Comparison of ENCODE assay signal across 8 mouse cellular contexts in genomic region chr11:19013141-19014112, GRCm38 (mm10). TPM values are rescaled to one million over a fixed set of nuclear protein-coding genes. Genes with fewer than 3 reads are reported as not detected.
A peak's percentile ranks its signal among the peaks of the same experiment; 100 is the strongest.
DNase-seq lines count a peak whose midpoint lies in the region; ATAC-seq lines count a peak whose summit lies in the region.

No protein-coding gene starts in this region.

- H3K4me1 ChIP-seq in heart, embryonic 13.5 days: peaks cover 53% of the 10 kb centered on the region
- peaks cover 34% of the 10 kb centered on the region for H3K4me1 ChIP-seq in limb, embryonic 12.5 days (replicated peaks)
- H3K4me1 ChIP-seq in neural tube, embryonic 12.5 days: peaks cover 46% of the 10 kb centered on the region

- DNase-seq in gastrocnemius, adult 18-20 months (ENCODE audit: low spot score): peak; percentile 12
- no peak for DNase-seq in gastrocnemius, postnatal 36 days
- DNase-seq in cerebellum, postnatal 10 days: peak; percentile 64 to 76
- DNase-seq in right cerebral cortex, adult 18-20 months: no peak

- peak overlapping the region; percentile 100 for H3K27ac ChIP-seq in heart, embryonic 13.5 days (replicated peaks)
- peak overlapping the region; percentile 41; the same call in 1 of the 2 replicates for H3K27ac ChIP-seq in limb, embryonic 12.5 days
- H3K27ac ChIP-seq in neural tube, embryonic 12.5 days: peak overlapping the region; percentile 90

- WGBS in heart, embryonic 13.5 days: 6% methylated on average over 25 of the region's 25 CpGs
- 5% methylated on average over 25 of the region's 25 CpGs for WGBS in limb, embryonic 12.5 days
- WGBS in neural tube, embryonic 12.5 days: 3% methylated on average over 25 of the region's 25 CpGs

- intact Hi-C loops in gastrocnemius, postnatal 36 days (cut with DNase I): no loop called here

- H3K27me3 ChIP-seq in heart, embryonic 13.5 days (replicated peaks): no peaks in the 10 kb centered on the region
- peaks cover 81% of the 10 kb centered on the region for H3K27me3 ChIP-seq in limb, embryonic 12.5 days
- H3K27me3 ChIP-seq in neural tube, embryonic 12.5 days (replicated peaks): no peaks in the 10 kb centered on the region

- H3K36me3 ChIP-seq in heart, embryonic 13.5 days: peaks cover 45% of the 10 kb centered on the region
- H3K36me3 ChIP-seq in limb, embryonic 12.5 days: no peaks in the 10 kb centered on the region
- peaks cover 17% of the 10 kb centered on the region; the same call in 1 of the 2 replicates for H3K36me3 ChIP-seq in neural tube, embryonic 12.5 days

- peak overlapping the region; percentile 100 for H3K9ac ChIP-seq in heart, embryonic 13.5 days
- peak overlapping the region; percentile 44 for H3K9ac ChIP-seq in limb, embryonic 12.5 days (replicated peaks)
- H3K9ac ChIP-seq in neural tube, embryonic 12.5 days: peak overlapping the region; percentile 100

- H3K4me3 ChIP-seq in heart, embryonic 13.5 days: peak overlapping the region; percentile 84
- H3K4me3 ChIP-seq in limb, embryonic 12.5 days (replicated peaks): peak overlapping the region; percentile 57
- H3K4me3 ChIP-seq in neural tube, embryonic 12.5 days: peak overlapping the region; percentile 77

- ATAC-seq in heart, embryonic 13.5 days (ENCODE audit: extremely low read depth, insufficient number of reproducible peaks, low FRiP score, low TSS enrichment): no peak
- ATAC-seq in limb, embryonic 12.5 days (ENCODE audit: insufficient number of reproducible peaks, insufficient read depth, low FRiP score, low TSS enrichment, low read depth): no peak
- peak; percentile 71 for ATAC-seq in neural tube, embryonic 12.5 days (ENCODE audit: low FRiP score, low read depth)
- ATAC-seq in activated CD4-positive, CD25-positive, alpha-beta regulatory T cell, adult 4 months: no peak

- peak overlapping the region; percentile 70 for H3K4me2 ChIP-seq in heart, embryonic 13.5 days
- peak overlapping the region; percentile 82 for H3K4me2 ChIP-seq in limb, embryonic 12.5 days
- H3K4me2 ChIP-seq in neural tube, embryonic 12.5 days (replicated peaks): peak overlapping the region; percentile 92

- H3K9me3 ChIP-seq in heart, embryonic 13.5 days: no peaks in the 10 kb centered on the region
- H3K9me3 ChIP-seq in limb, embryonic 12.5 days: no peaks in the 10 kb centered on the region
- no peaks in the 10 kb centered on the region for H3K9me3 ChIP-seq in neural tube, embryonic 12.5 days

RNA-seq across cellular contexts. Expression of gene Meis1, which starts 5.4 kb away (rescaled TPM):
- 1 to 10 TPM; 3.6 to 4.0 TPM for total RNA-seq in gastrocnemius, adult 18-20 months (2021)
- total RNA-seq in gastrocnemius, postnatal 36 days (2021): 1 to 10 TPM; 2.8 to 4.0 TPM
- 65.4 and 68.5 TPM in 2 replicates for polyA plus RNA-seq in heart, embryonic 13.5 days (2015; fragmentation: Nextera tagmentation; extraction: Ambion mirVana)
- 32.4 and 35.1 TPM in 2 replicates for polyA plus RNA-seq in limb, embryonic 12.5 days (2016; fragmentation: Nextera tagmentation; extraction: Ambion mirVana)
- polyA plus RNA-seq in neural tube, embryonic 12.5 days (2016; fragmentation: Nextera tagmentation; extraction: Ambion mirVana): 188 and 191 TPM in 2 replicates
- polyA plus RNA-seq in activated CD4-positive, CD25-positive, alpha-beta regulatory T cell, adult 4 months (2017; shearing (Covaris generic)): under 1 TPM in 1 of 2 experiments, not detected in 1; 0.33 TPM

Comparison
In these comparisons a context has a peak if more than half of its experiments do, and no peak if none do; other contexts are left out.
1. DNase-seq: peak in gastrocnemius, adult 18-20 months (single experiment) and cerebellum, postnatal 10 days (2 of 2); none in gastrocnemius, postnatal 36 days (0 of 2) and right cerebral cortex, adult 18-20 months (single experiment).
2. H3K27ac ChIP-seq: peak in every context shown above with its lines; median percentile 100 in heart, embryonic 13.5 days; 90 in neural tube, embryonic 12.5 days; 41 in limb, embryonic 12.5 days.
3. H3K9ac ChIP-seq: peak in every context shown above with its lines; median percentile 100 in heart, embryonic 13.5 days; 100 in neural tube, embryonic 12.5 days; 44 in limb, embryonic 12.5 days.
4. RNA of gene Meis1, which starts 5.4 kb away (polyA plus RNA-seq): 188 to 191 TPM in neural tube, embryonic 12.5 days, 65.4 to 68.5 TPM in heart, embryonic 13.5 days and 32.4 to 35.1 TPM in limb, embryonic 12.5 days; 0.33 TPM in activated CD4-positive, CD25-positive, alpha-beta regulatory T cell, adult 4 months; every median in the first group is over 10 times any median in the second.
5. Peak in every context shown above with its lines, with median percentiles within 50 percentile points of each other: H3K4me2 ChIP-seq and H3K4me3 ChIP-seq.